Mouse (Mus musculus): ENCODE data around the gene Ttc7b.

DNA sequence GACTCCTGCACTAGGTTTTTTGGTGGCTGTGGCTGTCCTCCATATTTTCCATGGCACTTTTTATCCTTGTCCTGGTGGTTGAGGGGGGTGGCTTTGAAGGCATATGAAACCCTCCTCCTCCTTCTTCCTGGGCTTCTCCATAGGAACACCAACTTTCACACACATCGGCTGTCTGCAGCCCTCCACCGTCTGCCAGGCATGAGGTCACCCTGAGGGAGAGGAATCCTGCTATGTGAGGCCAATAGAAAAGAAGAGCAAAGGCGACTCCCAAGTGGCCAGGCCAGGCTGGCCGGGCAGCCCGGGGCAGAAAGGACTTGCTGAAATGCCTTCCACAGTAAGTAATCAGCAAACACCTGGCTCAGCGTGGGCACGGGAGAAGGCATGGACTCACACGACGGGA lies 8.0 kb downstream of the Ttc7b start:
- no peak for TF ChIP-seq POLR2A (IDR thresholded peaks at IDR 0.05; ENCODE audit: borderline replicate concordance, extremely low read depth, insufficient read depth, insufficient read length, poor library complexity, severe bottlenecking)
- no peak for TF ChIP-seq CTCF (IDR thresholded peaks at IDR 0.05; ENCODE audit: borderline replicate concordance, extremely low read depth, insufficient read depth, insufficient read length)

Data from brain, embryonic 14.5 days (tissue).